Mouse (Mus musculus) limb, embryonic 12.5 days (tissue): ENCODE measurements around the gene Rgs16. TPM values are rescaled to one million over a fixed set of nuclear protein-coding genes. Genes with fewer than 3 reads are reported as not detected.

ENCODE experiments used
- ATAC-seq: fragments of 200-750 bp; cut with Nextera tagmentation; 2 replicates; pipeline ENCODE4 v1.8.0; 2017; ENCODE audit warnings: low read depth, moderate TSS enrichment; ENCODE audit not compliant: insufficient number of reproducible peaks, insufficient read depth, low FRiP score, low TSS enrichment
- H3K27ac ChIP-seq: fragments of 300-500 bp; sonication (generic); 2 replicates; pipeline ENCODE4 v1.5.1; 2016; ENCODE audit warnings: mild to moderate bottlenecking, moderate library complexity
- H3K27me3 ChIP-seq: fragments of 300-500 bp; sonication (generic); 2 replicates; pipeline ENCODE4 v1.6.1; 2016; ENCODE audit warnings: mild to moderate bottlenecking, moderate library complexity
- H3K36me3 ChIP-seq: fragments of 300-500 bp; sonication (generic); 2 replicates; pipeline ENCODE4 v1.6.1; 2016; ENCODE audit warnings: mild to moderate bottlenecking, moderate library complexity
- H3K4me1 ChIP-seq: fragments of 300-500 bp; sonication (generic); replicated peaks from 2 replicates; pipeline ENCODE4 v1.6.1; 2016
- H3K4me2 ChIP-seq: fragments of 300-500 bp; sonication (generic); 2 replicates; pipeline ENCODE4 v1.6.1; 2016; ENCODE audit warnings: mild to moderate bottlenecking, moderate library complexity
- H3K4me3 ChIP-seq: fragments of 300-500 bp; sonication (generic); replicated peaks from 2 replicates; pipeline ENCODE4 v1.5.1; 2016; ENCODE audit warnings: mild to moderate bottlenecking
- H3K9ac ChIP-seq: fragments of 300-500 bp; sonication (generic); replicated peaks from 2 replicates; pipeline ENCODE4 v1.6.1; 2016; ENCODE audit warnings: mild to moderate bottlenecking, moderate library complexity
- H3K9me3 ChIP-seq: fragments of 300-500 bp; sonication (generic); 2 replicates; pipeline ENCODE4 v1.6.1; 2016; ENCODE audit warnings: mild to moderate bottlenecking, moderate library complexity
- WGBS: fragments of 180-500 bp; shearing (Covaris S2); methylation state at CpG from one replicate; pipeline ENCODE4 v1.1.7; 2016; 5-methylcytosine and 5-hydroxymethylcytosine counted together
- polyA plus RNA-seq: library from polyadenylated mRNA; unstranded; fragments of >200 nt; fragmentation: Nextera tagmentation; extraction: Ambion mirVana; gene quantifications from 2 replicates; pipeline ENCODE4 v1.2.1, GENCODE M21; 2016

The Rgs16 gene
- polyA plus RNA-seq, result 16.8 and 18.7 TPM in 2 replicates

- Histone ChIP-seq H3K27me3 (peaks cover 48% of the 10 kb centered on the region), H3K9ac (peak within 1 kb of the TSS; percentile 62), H3K4me2 (peak within 1 kb of the TSS; percentile 82), H3K9me3 (no peaks in the 10 kb centered on the region), H3K4me1 (peaks cover 32% of the 10 kb centered on the region), H3K36me3 (0 out of 2 replicates have a peak, but pooled peaks cover 3% of the 10 kb centered on the region), H3K4me3 (peak within 1 kb of the TSS; percentile 42), H3K27ac (no peak within 1 kb of the TSS)
- WGBS, result 0% methylated on average over 28 of the region's 28 CpGs
- peak; percentile 53; the same call in 1 of the 2 replicates for ATAC-seq
Observed at GRCm38 (mm10) chr1:153740145-153740544, at the start of gene Rgs16. TSS of gene Rgs16 (plus strand) at chr1:153740349.

- H3K9ac ChIP-seq, result no peak overlapping the region
- no peak overlapping the region for H3K27ac ChIP-seq
- no peak overlapping the region for H3K4me2 ChIP-seq
- H3K27me3 ChIP-seq, result no peaks in the 10 kb centered on the region
- peaks cover 7% of the 10 kb centered on the region for H3K4me1 ChIP-seq
- no peak for ATAC-seq
- H3K9me3 ChIP-seq, result no peaks in the 10 kb centered on the region
- no peaks in the 10 kb centered on the region for H3K36me3 ChIP-seq
- no peak overlapping the region for H3K4me3 ChIP-seq
- WGBS, result 79% methylated on average over 6 of the region's 6 CpGs
Observed at GRCm38 (mm10) chr1:153692526-153692925, 47.6 kb upstream of the Rgs16 start.

GRCm38 (mm10) chr1:153694372-153695120, 45.6 kb upstream of the Rgs16 start:
- H3K4me1 ChIP-seq, result peaks cover 26% of the 10 kb centered on the region
- H3K4me2 ChIP-seq, result no peak overlapping the region
- H3K27me3 ChIP-seq, result no peaks in the 10 kb centered on the region
- no peak for ATAC-seq
- no peak overlapping the region for H3K4me3 ChIP-seq
- no peak overlapping the region for H3K27ac ChIP-seq
- 92% methylated on average over 6 of the region's 6 CpGs for WGBS
- H3K9me3 ChIP-seq, result no peaks in the 10 kb centered on the region
- no peaks in the 10 kb centered on the region for H3K36me3 ChIP-seq
- H3K9ac ChIP-seq, result no peak overlapping the region

- WGBS, result 97% methylated on average over 10 of the region's 10 CpGs
- no peak overlapping the region for H3K4me3 ChIP-seq
- H3K27me3 ChIP-seq, result no peaks in the 10 kb centered on the region
- peaks cover 32% of the 10 kb centered on the region for H3K4me1 ChIP-seq
- no peak for ATAC-seq
- H3K4me2 ChIP-seq, result no peak overlapping the region
- H3K36me3 ChIP-seq, result no peaks in the 10 kb centered on the region
- H3K9me3 ChIP-seq, result no peaks in the 10 kb centered on the region
- no peak overlapping the region for H3K9ac ChIP-seq
- H3K27ac ChIP-seq, result no peak overlapping the region
Observed at GRCm38 (mm10) chr1:153695398-153695797, 44.8 kb upstream of the Rgs16 start.

GRCm38 (mm10) chr1:153696093-153696492, 44.1 kb upstream of the Rgs16 start:
- H3K4me1 ChIP-seq, result peaks cover 37% of the 10 kb centered on the region
- no peaks in the 10 kb centered on the region for H3K36me3 ChIP-seq
- no peak overlapping the region for H3K4me3 ChIP-seq
- H3K27ac ChIP-seq, result no peak overlapping the region
- H3K9ac ChIP-seq, result no peak overlapping the region
- no peaks in the 10 kb centered on the region for H3K27me3 ChIP-seq
- H3K4me2 ChIP-seq, result no peak overlapping the region
- WGBS, result 78% methylated on average over 11 of the region's 11 CpGs
- H3K9me3 ChIP-seq, result no peaks in the 10 kb centered on the region
- ATAC-seq, result no peak

GRCm38 (mm10) chr1:153696541-153696940, 43.6 kb upstream of the Rgs16 start:
- Histone ChIP-seq H3K27me3 (no peaks in the 10 kb centered on the region), H3K9me3 (no peaks in the 10 kb centered on the region), H3K36me3 (no peaks in the 10 kb centered on the region), H3K4me1 (peaks cover 40% of the 10 kb centered on the region), H3K4me2 (no peak overlapping the region), H3K9ac (no peak overlapping the region), H3K27ac (no peak overlapping the region), H3K4me3 (no peak overlapping the region)
- ATAC-seq, result no peak
- WGBS, result 91% methylated on average over 4 of the region's 4 CpGs

- H3K9ac ChIP-seq, result no peak overlapping the region
- H3K9me3 ChIP-seq, result no peaks in the 10 kb centered on the region
- H3K4me1 ChIP-seq, result peaks cover 51% of the 10 kb centered on the region
- ATAC-seq, result no peak
- no peak overlapping the region for H3K4me2 ChIP-seq
- no peaks in the 10 kb centered on the region for H3K27me3 ChIP-seq
- H3K4me3 ChIP-seq, result no peak overlapping the region
- H3K27ac ChIP-seq, result 0 out of 2 replicates have a peak overlapping the region, but pooled peaks have one; percentile 31
- no peaks in the 10 kb centered on the region for H3K36me3 ChIP-seq
- 57% methylated on average over 16 of the region's 16 CpGs for WGBS
Observed at GRCm38 (mm10) chr1:153697581-153698251, 42.4 kb upstream of the Rgs16 start.

- no peak for ATAC-seq
- Histone ChIP-seq H3K36me3 (no peaks in the 10 kb centered on the region), H3K27ac (peak overlapping the region; percentile 35; the same call in 1 of the 2 replicates), H3K9me3 (no peaks in the 10 kb centered on the region), H3K4me1 (peaks cover 58% of the 10 kb centered on the region), H3K4me3 (no peak overlapping the region), H3K9ac (no peak overlapping the region), H3K4me2 (no peak overlapping the region), H3K27me3 (no peaks in the 10 kb centered on the region)
- WGBS, result 64% methylated on average over 7 of the region's 7 CpGs
Observed at GRCm38 (mm10) chr1:153698311-153699084, 41.7 kb upstream of the Rgs16 start.

- 84% methylated on average over 11 of the region's 11 CpGs for WGBS
- Histone ChIP-seq H3K9ac (no peak overlapping the region), H3K27ac (no peak overlapping the region), H3K27me3 (no peaks in the 10 kb centered on the region), H3K4me3 (no peak overlapping the region), H3K36me3 (no peaks in the 10 kb centered on the region), H3K4me1 (peaks cover 79% of the 10 kb centered on the region), H3K4me2 (no peak overlapping the region), H3K9me3 (no peaks in the 10 kb centered on the region)
- no peak for ATAC-seq
Observed at GRCm38 (mm10) chr1:153700448-153701063, 39.6 kb upstream of the Rgs16 start.

- Histone ChIP-seq H3K27ac (no peak overlapping the region), H3K27me3 (no peaks in the 10 kb centered on the region), H3K4me2 (no peak overlapping the region), H3K4me1 (peaks cover 79% of the 10 kb centered on the region), H3K4me3 (no peak overlapping the region), H3K9ac (no peak overlapping the region), H3K36me3 (no peaks in the 10 kb centered on the region), H3K9me3 (no peaks in the 10 kb centered on the region)
- ATAC-seq, result no peak
- 96% methylated on average over 1 of the region's 1 CpGs for WGBS
Observed at GRCm38 (mm10) chr1:153701461-153701860, 38.7 kb upstream of the Rgs16 start.
